Mouse (Mus musculus) neural tube, embryonic 10.5 days (tissue): ENCODE measurements around the gene Cab39l.
"Not testable (repeated sequence)": the region's sequence is repeated elsewhere in the genome, so short reads cannot be mapped to it uniquely, and the experiment has no call there.

ENCODE experiments used
- DNase-seq: peaks from one replicate; pipeline ENCODE4 v3.0.0-alpha.2; 2017; ENCODE audit warnings: low spot score; ENCODE audit errors: extremely low spot score

The Cab39l gene

DNA sequence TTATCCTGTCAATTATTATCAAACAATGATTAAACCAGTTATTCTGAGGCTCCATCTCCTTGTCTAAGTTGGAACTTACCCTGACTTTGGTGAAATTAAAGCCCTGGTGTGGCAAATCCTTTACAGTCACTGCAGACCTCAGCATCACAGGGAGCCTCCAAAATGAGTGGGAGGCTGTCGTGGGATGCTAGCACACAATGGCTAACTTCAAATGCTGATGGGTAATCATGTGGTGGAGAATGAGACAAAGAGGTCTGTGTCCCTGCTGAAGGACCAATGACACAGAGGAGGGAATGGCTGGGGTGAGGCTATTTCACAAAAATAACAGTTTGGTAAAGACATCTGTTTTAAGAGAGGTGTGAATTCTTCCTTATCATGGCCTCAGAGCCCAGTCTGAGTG lies 117.1 kb downstream of the Cab39l start:
- DNase-seq: no peak

GRCm38 (mm10) chr14:59566756-59567155 lies 126.0 kb downstream of the Cab39l start:
- no peak for DNase-seq

DNA sequence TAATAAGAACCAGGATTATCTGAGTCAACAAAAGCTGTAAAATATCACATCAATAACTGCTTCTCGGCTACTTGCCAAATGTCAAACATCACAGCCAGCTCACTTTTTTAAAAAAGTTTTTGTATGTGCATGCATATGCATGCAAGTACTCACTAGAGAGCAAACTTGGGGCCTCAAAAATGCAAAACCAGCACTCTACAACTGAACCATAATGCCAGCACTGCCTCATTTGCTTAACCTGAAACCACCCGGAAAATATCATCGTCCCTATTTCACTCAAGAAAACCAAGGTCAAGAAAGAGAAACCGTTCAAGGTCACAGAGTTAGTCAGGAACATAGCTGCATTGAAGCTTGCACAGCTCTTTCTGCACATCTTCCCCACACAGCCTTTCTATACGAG lies 135.6 kb downstream of the Cab39l start:
- DNase-seq: no peak

GRCm38 (mm10) chr14:59590614-59591013 lies 149.8 kb downstream of the Cab39l start:
- no peak for DNase-seq

DNA sequence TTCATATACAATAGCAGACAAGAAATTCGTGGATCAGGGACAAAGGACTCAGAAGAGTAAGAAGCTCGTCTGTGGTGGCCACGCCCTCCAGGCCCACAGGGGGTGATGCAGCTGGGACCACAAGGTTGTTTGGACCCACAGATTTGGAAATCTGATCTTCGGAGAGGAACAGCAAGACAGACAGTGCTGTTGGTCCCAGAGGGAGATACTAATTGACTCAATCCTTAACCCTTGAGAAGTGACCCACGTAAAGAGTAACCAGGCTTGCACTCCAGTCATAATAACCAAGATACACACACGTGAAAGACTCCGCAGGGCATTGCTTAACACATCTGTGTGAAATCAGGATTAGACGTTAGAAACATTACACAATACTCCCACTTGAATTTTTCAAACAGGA lies 151.1 kb downstream of the Cab39l start:
- no peak for DNase-seq

- DNase-seq: no peak
These were observed 151.8 kb downstream of the Cab39l start for GRCm38 (mm10) chr14:59592593-59592992.

- no peak for DNase-seq
These were observed 154.2 kb downstream of the Cab39l start for GRCm38 (mm10) chr14:59594988-59595387.

GRCm38 (mm10) chr14:59597398-59598259 lies 156.9 kb downstream of the Cab39l start, which contains the start of gene Cdadc1:
Gene Cdadc1 (minus strand): TSS chr14:59597959.
- peak; percentile 99 for DNase-seq

GRCm38 (mm10) chr14:59598260-59598627 lies 157.5 kb downstream of the Cab39l start:
- DNase-seq: no peak

DNA sequence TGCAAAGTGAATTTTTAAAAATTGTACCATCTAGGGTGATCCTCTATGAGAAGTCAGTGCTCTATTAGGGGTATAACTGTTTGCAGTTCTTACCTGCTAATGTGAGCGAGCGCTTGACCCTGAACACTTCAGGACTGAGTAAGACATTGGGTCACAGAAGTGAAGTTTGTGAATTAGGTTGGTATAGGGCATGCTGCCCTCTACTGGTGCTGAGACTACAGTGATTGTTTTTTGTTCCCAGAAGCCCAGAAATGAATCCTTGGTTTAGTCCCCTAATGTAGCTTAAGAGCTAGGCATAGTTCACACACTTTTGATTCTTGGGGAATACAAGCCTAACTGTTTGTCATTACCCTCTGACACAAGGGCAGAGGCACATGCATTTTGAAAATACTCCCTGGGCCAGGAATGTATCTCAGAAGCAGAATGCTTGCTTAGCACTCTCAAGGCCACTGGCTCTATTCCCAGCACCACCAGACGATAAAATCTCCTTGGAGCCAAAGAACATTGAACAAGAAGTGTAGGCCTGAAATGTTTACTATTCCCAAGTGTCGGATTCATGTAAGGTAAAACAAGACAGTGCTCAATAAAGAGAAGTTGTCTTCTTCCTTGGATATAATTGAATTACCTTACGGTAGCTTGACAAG lies 163.4 kb downstream of the Cab39l start:
- no peak for DNase-seq

DNA sequence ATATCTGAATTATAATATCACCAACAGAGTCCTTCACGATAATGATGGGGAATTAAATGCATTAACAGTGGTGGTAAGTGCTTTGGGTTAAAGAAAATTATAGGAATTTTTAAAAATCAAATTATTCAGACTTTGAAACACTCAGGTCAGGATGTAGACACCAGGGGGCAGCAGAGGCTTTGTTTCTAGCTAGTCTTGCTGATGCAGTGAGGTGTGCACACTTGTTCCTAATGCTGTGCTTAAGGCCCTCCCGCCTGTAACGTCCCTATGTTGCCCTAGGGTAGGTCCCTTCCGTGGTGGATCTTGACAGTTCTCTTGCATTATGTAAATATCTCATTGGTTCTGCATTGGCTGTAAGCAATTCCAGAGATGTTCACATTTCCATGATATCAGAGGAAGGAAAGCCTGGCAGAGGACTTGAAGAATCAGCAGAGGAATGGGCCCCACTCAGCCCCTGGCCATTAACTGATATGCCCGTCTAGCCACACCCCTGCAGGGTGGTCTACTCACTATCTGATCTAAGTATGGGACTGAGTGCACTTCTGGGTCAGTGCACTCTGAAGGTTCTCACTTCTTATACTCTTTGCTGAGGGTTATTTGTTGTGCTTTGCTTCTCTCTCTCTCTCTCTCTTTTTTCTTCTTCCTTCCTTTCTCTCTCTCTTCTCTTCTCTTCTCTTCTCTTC lies 165.0 kb downstream of the Cab39l start:
- DNase-seq: peak; percentile 74

GRCm38 (mm10) chr14:59607021-59607420 lies 166.2 kb downstream of the Cab39l start:
- DNase-seq: no peak

- peak; percentile 68 for DNase-seq
These were observed 172.3 kb downstream of the Cab39l start for GRCm38 (mm10) chr14:59612920-59613625.

- not testable (repeated sequence) for DNase-seq
These were observed 173.4 kb downstream of the Cab39l start for GRCm38 (mm10) chr14:59614149-59614548.

- DNase-seq: no peak
These were observed 176.0 kb downstream of the Cab39l start for GRCm38 (mm10) chr14:59616802-59617201.

GRCm38 (mm10) chr14:59624326-59624885 lies 183.6 kb downstream of the Cab39l start:
- DNase-seq: no peak

- DNase-seq: peak; percentile 90
These were observed 184.5 kb downstream of the Cab39l start, which contains the start of gene Shisa2 for GRCm38 (mm10) chr14:59625158-59625805. Gene Shisa2 (plus strand): TSS chr14:59625308.

DNA sequence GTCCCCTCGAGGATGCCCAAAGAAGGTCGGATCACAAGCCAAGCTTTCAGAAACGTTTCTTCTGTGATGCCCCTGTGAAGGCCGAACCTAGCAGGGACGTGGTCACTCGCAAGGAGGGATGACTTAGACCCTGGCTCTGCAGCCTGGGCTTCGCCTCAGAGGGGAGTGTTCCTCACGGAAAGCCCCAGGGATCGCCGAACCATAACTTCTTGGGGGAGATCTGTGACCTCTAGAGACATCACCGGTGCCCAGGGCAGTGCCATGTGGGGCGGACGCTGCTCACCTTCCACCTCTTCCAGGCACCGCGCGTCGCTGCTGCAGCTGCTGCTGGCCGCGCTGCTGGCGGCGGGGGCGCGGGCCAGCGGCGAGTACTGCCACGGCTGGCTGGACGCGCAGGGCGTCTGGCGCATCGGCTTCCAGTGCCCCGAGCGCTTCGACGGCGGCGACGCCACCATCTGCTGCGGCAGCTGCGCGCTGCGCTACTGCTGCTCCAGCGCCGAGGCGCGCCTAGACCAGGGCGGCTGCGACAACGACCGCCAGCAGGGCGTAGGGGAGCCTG lies 185.1 kb downstream of the Cab39l start:
- DNase-seq: peak; percentile 72

DNA sequence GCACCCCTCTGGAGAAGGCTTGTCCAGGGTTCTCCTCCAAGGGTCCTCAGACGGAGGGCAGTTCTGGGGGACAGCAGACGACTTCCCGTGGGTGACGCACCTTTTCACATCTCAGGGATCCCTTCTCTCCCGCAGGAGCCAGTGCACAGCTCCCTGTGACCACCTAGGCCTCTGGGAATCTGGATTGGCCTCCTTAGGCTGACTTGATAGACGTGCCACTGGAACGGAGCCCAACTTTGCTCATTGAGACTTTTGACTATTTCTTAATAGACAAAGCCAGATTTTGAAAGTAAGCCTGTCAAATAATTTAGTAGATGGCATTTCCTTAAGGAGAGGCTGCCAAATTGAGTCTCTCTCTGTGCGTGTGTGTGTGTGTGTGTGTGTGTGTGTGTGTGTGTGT lies 185.9 kb downstream of the Cab39l start:
- no peak for DNase-seq

GRCm38 (mm10) chr14:59627142-59627680 lies 186.4 kb downstream of the Cab39l start:
- no peak for DNase-seq
